14 mouse cellular contexts compared by ENCODE assay signal in the genomic region with DNA sequence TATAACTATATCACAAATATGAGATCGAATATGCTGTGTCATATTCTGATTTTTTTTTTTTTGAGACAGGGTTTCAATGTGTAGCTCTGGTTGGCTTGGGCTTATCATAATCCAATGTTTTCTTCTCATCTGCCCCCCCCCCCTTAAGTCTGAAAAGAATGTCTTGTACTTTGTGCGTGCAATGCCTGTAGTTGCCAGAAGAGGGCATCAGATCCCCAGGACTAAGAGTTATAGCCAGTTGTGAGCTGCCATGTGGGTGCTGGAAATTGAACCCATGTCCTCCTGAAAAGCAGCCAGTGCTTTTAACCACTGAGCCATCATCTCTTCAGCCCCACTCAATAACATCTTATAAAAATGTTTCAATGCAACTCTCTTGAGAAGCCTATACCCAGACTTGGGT. TPM values are rescaled to one million over a fixed set of nuclear protein-coding genes. Genes with fewer than 3 reads are reported as not detected.
DNase-seq lines count a peak whose midpoint lies in the region; TF ChIP-seq lines count a peak whose summit lies in the region.
"Had no signal": no experiment of that assay in that cellular context is flagged by ENCODE, and none has a peak within 500 bp of the region (broad histone marks: within the 10 kb centered on the region; RNA-seq: fewer than 3 reads in every experiment).

No protein-coding gene starts in this region.

- H3K4me1 ChIP-seq in ES-Bruce4 (ENCODE audit: control insufficient read depth, insufficient read depth, low read length): peaks cover 6% of the 10 kb centered on the region
- H3K4me1 ChIP-seq in cortical plate, adult 2 months (ENCODE audit: control insufficient read depth, insufficient read depth, low read length): peaks cover 8% of the 10 kb centered on the region
- no peaks in the 10 kb centered on the region for H3K4me1 ChIP-seq in forebrain, embryonic 10.5 days
- peaks cover 19% of the 10 kb centered on the region for H3K4me1 ChIP-seq in cerebellum, adult 2 months (ENCODE audit: control insufficient read depth, insufficient read depth, low read length)
- H3K4me1 ChIP-seq: liver, embryonic 15.5 days had no signal

- H3K36me3 ChIP-seq in ES-Bruce4 (ENCODE audit: control insufficient read depth, insufficient read depth, low read length, poor library complexity, severe bottlenecking): no peaks in the 10 kb centered on the region
- H3K36me3 ChIP-seq in forebrain, embryonic 10.5 days (replicated peaks): no peaks in the 10 kb centered on the region; the same call in 1 of the 2 replicates
- H3K36me3 ChIP-seq: liver, embryonic 15.5 days had no signal

- H3K9me3 ChIP-seq in ES-Bruce4 (replicated peaks; ENCODE audit: control insufficient read depth, insufficient read depth, low read length, poor library complexity, severe bottlenecking): 0 out of 2 replicates have a peak, but pooled peaks cover 4% of the 10 kb centered on the region
- H3K9me3 ChIP-seq in forebrain, embryonic 10.5 days: no peaks in the 10 kb centered on the region; the same call in 1 of the 2 replicates
- H3K9me3 ChIP-seq: liver, embryonic 15.5 days had no signal

- H3K9ac ChIP-seq in ES-Bruce4 (ENCODE audit: low read depth, poor library complexity, severe bottlenecking): no peak overlapping the region
- H3K9ac ChIP-seq: liver, embryonic 15.5 days had no signal

- peak; percentile 36 for TF ChIP-seq CTCF in left cerebral cortex, adult 2 months (IDR thresholded peaks at IDR 0.05)
- TF ChIP-seq CTCF in ES-Bruce4 (IDR thresholded peaks at IDR 0.05; ENCODE audit: low read depth, low read length): peak; percentile 32
- TF ChIP-seq CTCF in cortical plate, adult 2 months (IDR thresholded peaks at IDR 0.05; ENCODE audit: extremely low read depth, insufficient read depth, low read length): 0 out of 2 replicates have a peak, but pooled peaks have one; percentile 14
- no peak for TF ChIP-seq CTCF in cerebellum, adult 2 months (IDR thresholded peaks at IDR 0.05; ENCODE audit: borderline replicate concordance, insufficient read depth, low read depth, low read length)

- 91% methylated on average over 2 of the region's 2 CpGs for WGBS in forebrain, embryonic 10.5 days
- WGBS in cerebellum, adult 2 months: 98% methylated on average over 2 of the region's 2 CpGs

- no peak for TF ChIP-seq POLR2A in ES-Bruce4 (IDR thresholded peaks at IDR 0.05; ENCODE audit: insufficient read depth, low read length)
- no peak for TF ChIP-seq POLR2A in cortical plate, adult 2 months (IDR thresholded peaks at IDR 0.05; ENCODE audit: extremely low read depth, insufficient read depth, low read length)
- TF ChIP-seq POLR2A in cerebellum, adult 2 months (IDR thresholded peaks at IDR 0.05; ENCODE audit: borderline replicate concordance, insufficient read depth, low read length): no peak

- no peak overlapping the region for H3K27ac ChIP-seq in left cerebral cortex, adult 2 months
- H3K27ac ChIP-seq in ES-Bruce4 (ENCODE audit: insufficient read depth, low read length): no peak overlapping the region
- no peak overlapping the region for H3K27ac ChIP-seq in cortical plate, adult 2 months (ENCODE audit: insufficient read depth, low read length)
- no peak overlapping the region for H3K27ac ChIP-seq in forebrain, embryonic 10.5 days
- H3K27ac ChIP-seq in cerebellum, adult 2 months (ENCODE audit: insufficient read depth, low read length): no peak overlapping the region
- H3K27ac ChIP-seq: liver, embryonic 15.5 days had no signal

- intact Hi-C loops in left cerebral cortex, adult 2 months (cut with DNase I): no loop called here
- intact Hi-C loops in left cerebral cortex, postnatal 10 days (cut with DNase I): no loop called here

- no peak for TF ChIP-seq EP300 in ES-Bruce4 (IDR thresholded peaks at IDR 0.05; ENCODE audit: insufficient read depth, low read depth, low read length)

- H3K4me3 ChIP-seq in left cerebral cortex, adult 2 months: no peak overlapping the region
- H3K4me3 ChIP-seq in ES-Bruce4 (ENCODE audit: low read depth, low read length): no peak overlapping the region
- H3K4me3 ChIP-seq in cortical plate, adult 2 months (ENCODE audit: insufficient read depth, low read length): no peak overlapping the region
- no peak overlapping the region for H3K4me3 ChIP-seq in forebrain, embryonic 10.5 days
- no peak overlapping the region for H3K4me3 ChIP-seq in cerebellum, adult 2 months (replicated peaks; ENCODE audit: insufficient read depth, low read depth, low read length)
- H3K4me3 ChIP-seq: liver, embryonic 15.5 days had no signal

- DNase-seq in left cerebral cortex, adult 2 months (ENCODE audit: extremely low spot score in 1 of 2, low spot score in 2 of 2): no peak
- DNase-seq in left cerebral cortex, postnatal 10 days (ENCODE audit: extremely low spot score in 1 of 2, low spot score in 2 of 2): no peak
- DNase-seq in A20 (ENCODE audit: low read depth, low spot score): peak; percentile 49
- DNase-seq in forebrain, embryonic 10.5 days (ENCODE audit: extremely low spot score, low spot score): no peak
- no peak for DNase-seq in cerebellum, adult 2 months
- DNase-seq in cerebellum, adult 11-12 months: no peak
- DNase-seq: adrenal gland, postnatal 14 days; cerebellum, adult 11 months; heart, postnatal 36 days; kidney, adult 18-20 months had no signal

- no peaks in the 10 kb centered on the region for H3K27me3 ChIP-seq in ES-Bruce4 (ENCODE audit: control insufficient read depth, insufficient read depth, low read length, poor library complexity, severe bottlenecking)
- H3K27me3 ChIP-seq in forebrain, embryonic 10.5 days (ENCODE audit: poor library complexity, severe bottlenecking): no peaks in the 10 kb centered on the region
- H3K27me3 ChIP-seq in cerebellum, adult 2 months (ENCODE audit: control insufficient read depth, insufficient read depth, low read length): no peaks in the 10 kb centered on the region
- H3K27me3 ChIP-seq: liver, embryonic 15.5 days had no signal

RNA-seq across cellular contexts. Expression of a gene that starts 8.2 kb away (rescaled TPM):
- total RNA-seq in left cerebral cortex, adult 2 months (2021): 100 to 1,000 TPM; 379 TPM
- 100 to 1,000 TPM; 387 to 389 TPM for total RNA-seq in left cerebral cortex, postnatal 10 days (2021)
- polyA plus RNA-seq in ES-Bruce4 (2011; ENCODE audit: insufficient read depth, insufficient read length, low read depth, missing spikeins): 31.1 and 32.1 TPM in 2 replicates
- 376 and 379 TPM in 2 replicates for polyA plus RNA-seq in cortical plate, adult 2 months (2012; rRNA removed)
- polyA plus RNA-seq in forebrain, embryonic 10.5 days (2016; fragmentation: Nextera tagmentation; extraction: Ambion mirVana): 12.9 and 15.5 TPM in 2 replicates
- 353 and 360 TPM in 2 replicates for polyA plus RNA-seq in cerebellum, adult 2 months (2012; rRNA removed)

RNA-seq across cellular contexts. Expression of a gene that starts 19.8 kb away (rescaled TPM):
- 10 to 100 TPM; 16.3 to 16.8 TPM for total RNA-seq in left cerebral cortex, adult 2 months (2021)
- 10 to 100 TPM; 11.7 to 13.0 TPM for total RNA-seq in left cerebral cortex, postnatal 10 days (2021)
- polyA plus RNA-seq in ES-Bruce4 (2011; ENCODE audit: insufficient read depth, insufficient read length, low read depth, missing spikeins): 35.6 and 39.8 TPM in 2 replicates
- 22.2 and 22.9 TPM in 2 replicates for polyA plus RNA-seq in cortical plate, adult 2 months (2012; rRNA removed)
- 24.8 and 25.6 TPM in 2 replicates for polyA plus RNA-seq in forebrain, embryonic 10.5 days (2016; fragmentation: Nextera tagmentation; extraction: Ambion mirVana)
- polyA plus RNA-seq in cerebellum, adult 2 months (2012; rRNA removed): 20.2 and 21.2 TPM in 2 replicates

RNA-seq across cellular contexts. Expression of a gene that starts 44.1 kb away (rescaled TPM):
- total RNA-seq in left cerebral cortex, adult 2 months (2021): 10 to 100 TPM; 16.9 to 18.5 TPM
- 10 to 100 TPM; 14.1 to 14.8 TPM for total RNA-seq in left cerebral cortex, postnatal 10 days (2021)
- polyA plus RNA-seq in ES-Bruce4 (2011; ENCODE audit: insufficient read depth, insufficient read length, low read depth, missing spikeins): 14.3 and 17.6 TPM in 2 replicates
- polyA plus RNA-seq in cortical plate, adult 2 months (2012; rRNA removed): 15.1 and 16.0 TPM in 2 replicates
- 1.2 and 1.4 TPM in 2 replicates for polyA plus RNA-seq in forebrain, embryonic 10.5 days (2016; fragmentation: Nextera tagmentation; extraction: Ambion mirVana)
- polyA plus RNA-seq in cerebellum, adult 2 months (2012; rRNA removed): 8.0 and 11.1 TPM in 2 replicates
- total RNA-seq: megakaryocyte, adult 5-6 weeks had no signal

Comparison
In these comparisons a context has a peak if more than half of its experiments do, and no peak if none do; other contexts are left out.
1. RNA of a gene that starts 8.2 kb away (polyA plus RNA-seq): 376 to 379 TPM in cortical plate, adult 2 months and 353 to 360 TPM in cerebellum, adult 2 months; 31.1 to 32.1 TPM in ES-Bruce4 and 12.9 to 15.5 TPM in forebrain, embryonic 10.5 days; every median in the first group is over 10 times any median in the second.